Mouse (Mus musculus) lung, postnatal 14 days (tissue): ENCODE measurements around the gene Dnaja3.
"Not testable (repeated sequence)": the region's sequence is repeated elsewhere in the genome, so short reads cannot be mapped to it uniquely, and the experiment has no call there.

Experiments
- DNase-seq: peaks from one replicate; pipeline ENCODE4 v3.0.0; 2021

Gene Dnaja3

DNA sequence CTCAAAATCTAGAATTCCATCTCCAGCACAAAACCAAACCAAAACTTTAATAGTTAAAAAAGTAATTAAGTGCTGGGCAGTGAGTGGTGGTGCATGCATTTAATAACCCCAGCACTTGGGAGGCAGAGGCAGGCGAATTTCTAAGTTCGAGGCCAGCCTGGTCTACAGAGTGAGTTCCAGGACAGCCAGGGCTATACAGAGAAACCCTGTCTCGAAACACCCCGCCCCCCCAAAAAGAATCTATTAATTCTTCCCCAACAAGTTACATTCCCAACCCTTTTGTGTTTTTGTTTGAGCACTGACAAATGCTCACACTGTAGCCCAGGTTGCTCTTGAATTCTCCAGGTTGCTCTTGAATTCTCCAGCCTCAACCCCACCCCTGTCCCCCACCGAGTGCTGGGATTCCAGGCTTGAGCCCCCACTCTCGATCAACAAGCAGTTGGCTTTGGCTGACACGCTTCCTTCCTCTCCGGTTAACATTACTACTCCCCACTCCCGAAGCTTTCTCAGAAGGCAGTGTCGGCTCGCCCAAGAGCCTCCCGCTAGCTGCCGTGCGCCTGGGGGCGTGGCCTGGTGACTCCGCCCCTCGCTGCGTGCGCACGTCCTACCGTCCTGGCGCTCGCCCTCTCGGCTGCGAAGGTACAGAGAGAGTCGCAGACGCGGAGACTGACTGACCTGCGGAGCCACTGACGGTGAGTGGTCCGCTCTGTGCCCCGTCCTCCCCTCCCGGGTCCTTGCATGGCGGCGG, 86.2 kb downstream of the Dnaja3 start, which contains the start of gene Hmox2:
TSS of gene Hmox2 (plus strand) at position 582 of the 748 bp plus-strand sequence.
- peak; percentile 97 for DNase-seq

DNA sequence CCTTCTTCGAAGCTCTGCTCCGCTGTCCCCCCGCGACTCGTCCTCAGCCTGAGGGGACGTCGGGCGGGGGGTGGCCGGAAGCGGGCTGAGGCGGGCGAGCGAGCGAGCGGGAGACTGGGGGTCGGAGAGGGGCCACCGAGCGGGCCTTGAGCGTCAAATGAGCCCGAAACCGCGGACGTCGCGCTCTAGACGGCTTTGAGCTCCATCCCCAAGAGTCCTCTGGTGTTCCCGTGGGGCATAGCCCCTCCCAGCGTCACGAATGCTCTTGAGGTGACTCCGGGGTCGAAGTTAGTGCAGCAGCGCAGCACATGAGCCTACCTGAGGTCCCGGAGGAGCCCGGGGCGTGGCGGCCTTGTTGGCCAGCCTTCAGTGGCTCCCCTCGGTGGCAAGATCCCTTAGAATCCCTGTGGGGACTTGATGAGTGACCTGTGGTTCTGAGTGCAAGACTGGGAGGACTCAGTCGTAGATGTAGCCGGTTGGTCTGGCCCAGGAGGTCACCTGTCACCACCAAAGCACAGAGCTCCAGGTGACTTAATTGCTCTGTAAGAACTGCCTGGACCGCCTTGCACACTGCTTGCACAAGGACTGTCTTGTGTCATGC, 86.8 kb downstream of the Dnaja3 start:
- DNase-seq, result no peak

GRCm38 (mm10) chr16:4727526-4727925, 87.7 kb downstream of the Dnaja3 start:
- DNase-seq, result no peak

- DNase-seq, result no peak
These were observed 88.2 kb downstream of the Dnaja3 start for GRCm38 (mm10) chr16:4727963-4728362.

- DNase-seq, result no peak
These were observed 91.1 kb downstream of the Dnaja3 start for GRCm38 (mm10) chr16:4730776-4731358.

- DNase-seq, result no peak
These were observed 96.5 kb downstream of the Dnaja3 start for GRCm38 (mm10) chr16:4736262-4736661.

DNA sequence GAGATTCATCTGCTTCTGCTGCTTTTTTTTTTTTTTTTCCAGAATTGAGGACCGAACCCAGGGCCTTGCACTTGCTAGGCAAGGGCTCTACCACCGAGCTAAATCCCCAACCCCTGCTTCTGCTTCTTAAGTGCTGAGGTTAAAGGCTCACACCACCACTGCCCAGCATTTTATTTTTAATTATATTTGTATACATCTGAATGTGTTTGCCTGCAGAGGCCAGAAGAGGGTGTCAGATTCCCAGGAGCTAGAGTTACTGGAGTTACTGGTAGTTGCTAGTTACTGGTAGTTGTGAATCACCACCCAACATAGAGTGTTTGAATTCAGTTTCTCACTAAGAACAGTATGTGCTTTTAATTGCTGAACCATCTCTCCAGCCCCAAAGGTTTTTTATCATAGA, 100.2 kb downstream of the Dnaja3 start:
- DNase-seq, result no peak

GRCm38 (mm10) chr16:4742186-4742585, 102.4 kb downstream of the Dnaja3 start:
- no peak for DNase-seq

DNA sequence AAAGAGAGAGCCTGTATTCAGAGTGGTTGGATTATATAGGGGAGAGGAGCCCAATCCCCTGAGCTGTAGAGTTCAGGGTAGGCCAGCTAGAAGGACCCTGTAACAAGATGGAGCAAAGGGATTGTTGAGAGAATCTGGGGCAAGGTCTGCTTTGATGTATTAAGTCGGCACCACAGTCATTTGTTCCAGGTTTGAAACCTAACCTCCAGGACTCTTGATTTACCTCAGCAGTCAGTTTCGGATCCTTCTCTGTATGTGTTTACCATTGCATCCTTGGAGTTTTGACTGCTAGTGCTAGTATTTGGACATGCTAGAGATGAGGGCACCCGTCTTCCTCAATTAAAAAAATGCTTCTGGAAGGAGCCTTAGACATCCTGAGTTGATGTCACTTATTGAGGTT, 112.4 kb downstream of the Dnaja3 start:
- no peak for DNase-seq

DNA sequence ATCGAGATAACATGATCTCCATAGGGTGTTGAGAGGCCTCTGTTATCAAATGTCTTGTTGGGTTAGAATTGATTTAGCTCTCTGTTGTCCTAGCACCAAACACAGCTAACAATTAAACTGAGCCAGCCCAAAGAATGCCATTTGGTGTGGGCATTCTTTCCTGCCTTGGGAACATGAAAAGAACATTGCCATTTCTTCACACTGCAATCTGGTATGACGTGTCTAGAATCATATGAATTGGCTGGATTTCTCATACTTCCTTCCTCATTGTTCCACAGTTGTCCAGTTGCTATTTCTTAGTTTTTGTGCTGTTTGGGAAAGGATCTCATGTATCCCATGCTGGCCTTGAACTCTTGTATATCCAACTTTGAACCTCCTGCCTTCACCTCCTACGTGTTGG, 114.3 kb downstream of the Dnaja3 start:
- DNase-seq, result no peak

GRCm38 (mm10) chr16:4756660-4757335, 117.0 kb downstream of the Dnaja3 start:
- not testable (repeated sequence) for DNase-seq
